Mouse (Mus musculus) kidney, embryonic 15.5 days (tissue): ENCODE measurements around the gene Gdap1l1. TPM values are rescaled to one million over a fixed set of nuclear protein-coding genes. Genes with fewer than 3 reads are reported as not detected.
A peak's percentile ranks its signal among the peaks of the same experiment; 100 is the strongest.

Experiments used
- ATAC-seq: fragments of 200-750 bp; cut with Nextera tagmentation; replicated peaks from 2 replicates; pipeline ENCODE4 v1.8.0; 2017; ENCODE audit warnings: moderate TSS enrichment; ENCODE audit not compliant: low FRiP score
- H3K27ac ChIP-seq: fragments of 300-500 bp; sonication (generic); 2 replicates; pipeline ENCODE4 v1.5.1; 2015; ENCODE audit warnings: mild to moderate bottlenecking, inconsistent platforms
- H3K27me3 ChIP-seq: fragments of 300-500 bp; sonication (generic); 2 replicates; pipeline ENCODE4 v1.6.1; 2015; ENCODE audit warnings: inconsistent platforms
- H3K36me3 ChIP-seq: fragments of 300-500 bp; sonication (generic); 2 replicates; pipeline ENCODE4 v1.6.1; 2015; ENCODE audit warnings: inconsistent platforms
- H3K4me1 ChIP-seq: fragments of 300-500 bp; sonication (generic); 2 replicates; pipeline ENCODE4 v1.6.1; 2015; ENCODE audit warnings: inconsistent platforms
- H3K4me2 ChIP-seq: fragments of 300-500 bp; sonication (generic); 2 replicates; pipeline ENCODE4 v1.6.1; 2015; ENCODE audit warnings: moderate library complexity, mild to moderate bottlenecking, inconsistent platforms
- H3K4me3 ChIP-seq: fragments of 300-500 bp; sonication (generic); replicated peaks from 2 replicates; pipeline ENCODE4 v1.5.1; 2015; ENCODE audit warnings: mild to moderate bottlenecking, inconsistent platforms
- H3K9ac ChIP-seq: fragments of 300-500 bp; sonication (generic); 2 replicates; pipeline ENCODE4 v1.6.1; 2015; ENCODE audit warnings: mild to moderate bottlenecking, inconsistent platforms
- H3K9me3 ChIP-seq: fragments of 300-500 bp; sonication (generic); replicated peaks from 2 replicates; pipeline ENCODE4 v1.6.1; 2016; ENCODE audit warnings: inconsistent platforms
- WGBS: fragments of 180-500 bp; shearing (Covaris S2); methylation state at CpG from one replicate; pipeline ENCODE4 v1.1.7; 2015; ENCODE audit warnings: mixed read lengths; 5-methylcytosine and 5-hydroxymethylcytosine counted together
- polyA plus RNA-seq: library from polyadenylated mRNA; unstranded; fragments of >200 nt; fragmentation: Nextera tagmentation; extraction: Ambion mirVana; gene quantifications from 2 replicates; pipeline ENCODE4 v1.2.1, GENCODE M21; 2015

Gdap1l1 gene
- polyA plus RNA-seq, 1 experiment from 2014 or later, result 2.8 TPM

GRCm38 (mm10) chr2:163468866-163469265, 30.6 kb downstream of the Gdap1l1 start:
- 96% methylated on average over 6 of the region's 6 CpGs for WGBS
- no peak overlapping the region for H3K4me2 ChIP-seq
- H3K4me3 ChIP-seq, result no peak overlapping the region
- H3K4me1 ChIP-seq, result peaks cover 9% of the 10 kb centered on the region
- H3K36me3 ChIP-seq, result peaks cover 26% of the 10 kb centered on the region
- H3K9me3 ChIP-seq, result no peaks in the 10 kb centered on the region
- H3K27ac ChIP-seq, result no peak overlapping the region
- H3K27me3 ChIP-seq, result no peaks in the 10 kb centered on the region
- no peak for ATAC-seq
- no peak overlapping the region for H3K9ac ChIP-seq

GRCm38 (mm10) chr2:163469711-163470110, 31.4 kb downstream of the Gdap1l1 start:
- Histone ChIP-seq H3K9ac (no peak overlapping the region), H3K27me3 (no peaks in the 10 kb centered on the region), H3K4me1 (peaks cover 9% of the 10 kb centered on the region), H3K27ac (no peak overlapping the region), H3K4me2 (no peak overlapping the region), H3K9me3 (no peaks in the 10 kb centered on the region), H3K36me3 (peaks cover 26% of the 10 kb centered on the region), H3K4me3 (no peak overlapping the region)
- WGBS, result 94% methylated on average over 15 of the region's 15 CpGs
- ATAC-seq, result no peak

- H3K27ac ChIP-seq, result no peak overlapping the region
- ATAC-seq, result no peak
- peaks cover 26% of the 10 kb centered on the region for H3K36me3 ChIP-seq
- no peak overlapping the region for H3K9ac ChIP-seq
- no peaks in the 10 kb centered on the region for H3K9me3 ChIP-seq
- no peaks in the 10 kb centered on the region for H3K27me3 ChIP-seq
- H3K4me3 ChIP-seq, result peak overlapping the region; percentile 95
- peaks cover 9% of the 10 kb centered on the region for H3K4me1 ChIP-seq
- 82% methylated on average over 3 of the region's 3 CpGs for WGBS
- peak overlapping the region; percentile 86 for H3K4me2 ChIP-seq
These were observed 32.9 kb downstream of the Gdap1l1 start for GRCm38 (mm10) chr2:163471136-163471535.

GRCm38 (mm10) chr2:163471710-163472465, 33.6 kb downstream of the Gdap1l1 start:
- H3K4me2 ChIP-seq, result peak overlapping the region; percentile 86
- peak; percentile 83 for ATAC-seq
- H3K36me3 ChIP-seq, result peaks cover 26% of the 10 kb centered on the region
- no peaks in the 10 kb centered on the region for H3K9me3 ChIP-seq
- H3K4me3 ChIP-seq, result peak overlapping the region; percentile 95
- no peaks in the 10 kb centered on the region for H3K27me3 ChIP-seq
- 4% methylated on average over 36 of the region's 36 CpGs for WGBS
- peaks cover 9% of the 10 kb centered on the region for H3K4me1 ChIP-seq
- peak overlapping the region; percentile 75 for H3K9ac ChIP-seq
- peak overlapping the region; percentile 66 for H3K27ac ChIP-seq

GRCm38 (mm10) chr2:163472466-163472851, 34.2 kb downstream of the Gdap1l1 start, which contains the start of gene Fitm2:
Gene Fitm2, minus strand, starts transcription at chr2:163472629.
- peak within 1 kb of the TSS; percentile 66 for H3K27ac ChIP-seq
- peak within 1 kb of the TSS; percentile 95 for H3K4me3 ChIP-seq
- peak; percentile 95 for ATAC-seq
- H3K9ac ChIP-seq, result peak within 1 kb of the TSS; percentile 75
- peaks cover 9% of the 10 kb centered on the region for H3K4me1 ChIP-seq
- H3K9me3 ChIP-seq, result no peaks in the 10 kb centered on the region
- H3K36me3 ChIP-seq, result peaks cover 23% of the 10 kb centered on the region
- 0% methylated on average over 30 of the region's 30 CpGs for WGBS
- peak within 1 kb of the TSS; percentile 86 for H3K4me2 ChIP-seq
- no peaks in the 10 kb centered on the region for H3K27me3 ChIP-seq

GRCm38 (mm10) chr2:163480191-163480825, 42.0 kb downstream of the Gdap1l1 start:
- H3K36me3 ChIP-seq, result no peaks in the 10 kb centered on the region
- H3K4me1 ChIP-seq, result peaks cover 10% of the 10 kb centered on the region
- H3K9ac ChIP-seq, result no peak overlapping the region
- no peaks in the 10 kb centered on the region for H3K9me3 ChIP-seq
- no peak overlapping the region for H3K4me2 ChIP-seq
- WGBS, result 57% methylated on average over 18 of the region's 18 CpGs
- H3K27me3 ChIP-seq, result peaks cover 29% of the 10 kb centered on the region
- H3K4me3 ChIP-seq, result no peak overlapping the region
- ATAC-seq, result 0 out of 2 replicates have a peak, but pooled peaks have one; percentile 23
- no peak overlapping the region for H3K27ac ChIP-seq

GRCm38 (mm10) chr2:163481539-163482029, 43.3 kb downstream of the Gdap1l1 start:
- Histone ChIP-seq H3K36me3 (no peaks in the 10 kb centered on the region), H3K27ac (no peak overlapping the region), H3K9me3 (no peaks in the 10 kb centered on the region), H3K9ac (no peak overlapping the region), H3K4me3 (peak overlapping the region; percentile 25), H3K4me1 (peaks cover 10% of the 10 kb centered on the region), H3K27me3 (peaks cover 29% of the 10 kb centered on the region), H3K4me2 (peak overlapping the region; percentile 62)
- 3% methylated on average over 21 of the region's 21 CpGs for WGBS
- ATAC-seq, result peak; percentile 86

GRCm38 (mm10) chr2:163487360-163487759, 49.1 kb downstream of the Gdap1l1 start:
- peaks cover 8% of the 10 kb centered on the region for H3K27me3 ChIP-seq
- no peaks in the 10 kb centered on the region for H3K9me3 ChIP-seq
- H3K4me2 ChIP-seq, result no peak overlapping the region
- H3K4me1 ChIP-seq, result no peaks in the 10 kb centered on the region
- no peak overlapping the region for H3K9ac ChIP-seq
- no peak overlapping the region for H3K27ac ChIP-seq
- WGBS, result 91% methylated on average over 3 of the region's 3 CpGs
- ATAC-seq, result no peak
- no peak overlapping the region for H3K4me3 ChIP-seq
- no peaks in the 10 kb centered on the region for H3K36me3 ChIP-seq

- Histone ChIP-seq H3K9ac (no peak overlapping the region), H3K36me3 (no peaks in the 10 kb centered on the region), H3K4me2 (no peak overlapping the region), H3K27ac (no peak overlapping the region), H3K4me3 (no peak overlapping the region), H3K9me3 (no peaks in the 10 kb centered on the region), H3K4me1 (no peaks in the 10 kb centered on the region), H3K27me3 (peaks cover 7% of the 10 kb centered on the region; the same call in 1 of the 2 replicates)
- ATAC-seq, result peak; percentile 64; the same call in 1 of the 2 replicates
- 35% methylated on average over 5 of the region's 5 CpGs for WGBS
These were observed 51.5 kb downstream of the Gdap1l1 start for GRCm38 (mm10) chr2:163489725-163490291.

- Histone ChIP-seq H3K9ac (no peak overlapping the region), H3K4me2 (no peak overlapping the region), H3K27me3 (peaks cover 7% of the 10 kb centered on the region; the same call in 1 of the 2 replicates), H3K4me1 (no peaks in the 10 kb centered on the region), H3K9me3 (no peaks in the 10 kb centered on the region), H3K4me3 (no peak overlapping the region), H3K36me3 (no peaks in the 10 kb centered on the region), H3K27ac (no peak overlapping the region)
- WGBS, result 93% methylated on average over 17 of the region's 17 CpGs
- ATAC-seq, result no peak
These were observed 52.4 kb downstream of the Gdap1l1 start for GRCm38 (mm10) chr2:163490656-163491055.

- Histone ChIP-seq H3K27me3 (peaks cover 7% of the 10 kb centered on the region; the same call in 1 of the 2 replicates), H3K9ac (no peak overlapping the region), H3K4me3 (no peak overlapping the region), H3K36me3 (no peaks in the 10 kb centered on the region), H3K4me2 (no peak overlapping the region), H3K9me3 (no peaks in the 10 kb centered on the region), H3K4me1 (no peaks in the 10 kb centered on the region), H3K27ac (no peak overlapping the region)
- ATAC-seq, result no peak
- WGBS, result 56% methylated on average over 7 of the region's 7 CpGs
These were observed 53.1 kb downstream of the Gdap1l1 start for GRCm38 (mm10) chr2:163491351-163491750.

- Histone ChIP-seq H3K9ac (no peak within 1 kb of the TSS), H3K4me1 (no peaks in the 10 kb centered on the region), H3K36me3 (no peaks in the 10 kb centered on the region), H3K9me3 (no peaks in the 10 kb centered on the region), H3K4me3 (no peak within 1 kb of the TSS), H3K4me2 (no peak within 1 kb of the TSS), H3K27ac (no peak within 1 kb of the TSS), H3K27me3 (peaks cover 7% of the 10 kb centered on the region; the same call in 1 of the 2 replicates)
- 68% methylated on average over 5 of the region's 5 CpGs for WGBS
- no peak for ATAC-seq
These were observed 53.7 kb downstream of the Gdap1l1 start, which contains the start of gene R3hdml for GRCm38 (mm10) chr2:163492018-163492417. Gene R3hdml, plus strand, starts transcription at chr2:163492318.
